Mouse (Mus musculus): ENCODE results near the gene Adprhl1.

Gene Adprhl1

DNA sequence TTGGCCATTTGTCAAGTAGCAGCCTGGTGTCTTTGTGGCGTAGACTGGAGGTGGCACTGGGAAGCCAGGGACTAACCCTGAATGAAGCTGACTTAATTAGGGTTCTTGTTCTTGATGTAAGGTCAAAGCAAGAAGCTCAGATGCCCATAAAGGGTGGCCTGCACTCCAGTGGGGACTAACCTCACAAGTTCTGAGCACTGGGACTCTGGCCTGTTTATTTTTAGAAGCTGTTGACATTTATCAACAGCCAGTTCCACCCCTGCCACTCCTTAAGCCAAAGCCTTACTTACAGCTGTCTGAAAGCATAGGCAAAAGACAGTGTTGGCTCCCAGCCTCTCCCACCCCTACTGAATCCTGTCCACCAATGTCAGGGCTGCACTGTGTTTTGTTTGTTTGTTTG, 44.2 kb downstream of the Adprhl1 start:
- POLR2A ChIA-PET = interaction anchor here (0.6 to 13.8 kb wide), 39 partner anchors 7 to 339 kb away, joined by 3 to 191 read pairs (median 6); partner anchors contain the start of genes Grtp1 (in 2 of the 4), Lamp1 (in 2 of the 4), Adprhl1 (in 1 of the 4) and Cul4a (in 1 of the 4)
- CTCF ChIA-PET = interaction anchor here in 1 of 4 experiments (1.0 to 1.6 kb wide), 4 partner anchors 10 to 44 kb away, joined by 3 to 6 read pairs (median 4); partner anchors contain the start of gene Adprhl1

DNA sequence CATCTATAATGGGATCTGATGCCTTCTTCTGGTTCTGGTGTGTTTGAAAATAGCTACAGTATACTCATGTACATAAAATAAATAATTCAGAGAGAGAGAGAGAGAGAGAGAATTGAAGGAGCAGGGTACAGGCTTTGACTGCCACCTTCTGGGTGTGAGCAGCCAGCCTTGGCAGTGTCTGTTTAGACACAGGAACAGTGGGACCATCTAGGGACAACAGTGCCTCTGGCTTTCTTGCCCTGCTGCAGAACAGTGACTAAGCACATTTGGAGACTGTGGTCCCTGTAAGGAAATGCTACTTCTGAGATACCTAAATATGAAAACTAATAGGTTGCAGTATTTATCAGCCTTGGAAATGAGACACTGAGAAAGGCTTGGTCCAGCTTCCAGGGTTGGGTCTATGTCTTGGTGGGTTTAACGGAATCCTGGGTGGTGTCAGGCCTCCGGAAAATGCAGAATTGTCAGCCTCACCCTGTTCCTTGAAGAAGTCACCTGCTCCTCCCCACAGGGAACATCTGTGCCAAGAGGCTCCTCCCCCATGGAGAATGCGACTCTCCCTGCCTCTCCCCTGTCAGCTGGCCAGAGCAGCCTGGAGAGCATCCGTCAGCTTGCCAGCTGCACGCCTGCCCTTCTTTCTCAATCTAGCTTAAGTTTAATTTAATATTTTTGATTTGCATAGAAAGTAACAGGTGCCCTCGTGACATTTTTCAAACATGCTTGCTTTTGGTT, 45.2 kb downstream of the Adprhl1 start:
- ChIA-PET CTCF (interaction anchor here in 2 of 4 experiments (0.6 to 1.6 kb wide), 4 partner anchors 12 to 312 kb away, joined by 3 to 6 read pairs (median 3); no protein-coding TSS in a partner anchor), POLR2A (interaction anchor here in 3 of 4 experiments (0.6 to 13.8 kb wide), 48 partner anchors 8 to 1573 kb away, joined by 3 to 191 read pairs (median 4); partner anchors contain the start of genes Dcun1d2 (in 2 of the 3), Grtp1 (in 2 of the 3), Lamp1 (in 2 of the 3) and Tmco3 (in 2 of the 3))

DNA sequence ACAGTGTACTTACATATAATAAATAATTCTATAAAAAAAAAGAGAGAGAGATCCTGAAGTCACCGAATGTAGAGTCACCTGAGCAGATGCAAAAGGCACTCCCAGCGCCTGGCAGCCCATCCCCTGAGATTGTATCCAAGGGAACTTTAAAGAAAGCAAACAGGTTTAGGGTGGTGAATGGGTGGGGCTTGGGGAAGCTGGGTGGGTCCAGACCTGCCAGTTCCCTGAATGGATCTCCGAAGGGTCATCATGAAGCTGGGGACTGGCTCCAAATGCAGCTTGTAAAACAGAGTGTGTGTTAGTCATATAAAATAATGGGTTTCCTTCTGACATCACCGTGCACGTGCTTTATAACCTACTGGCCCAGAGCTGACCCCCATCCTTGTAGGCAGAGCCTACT, 47.7 kb downstream of the Adprhl1 start:
- POLR2A ChIA-PET = interaction anchor here in 3 of 4 experiments (0.5 to 17.0 kb wide), 24 partner anchors 10 to 627 kb away, joined by 3 to 191 read pairs (median 5); partner anchors contain the start of genes Lamp1 (in 2 of the 3), Adprhl1 (in 1 of the 3), Cul4a (in 1 of the 3) and Dcun1d2 (in 1 of the 3)

GRCm38 (mm10) chr8:13205311-13205710, 48.7 kb downstream of the Adprhl1 start:
- ChIA-PET POLR2A (interaction anchor here in 3 of 4 experiments (0.6 to 17.0 kb wide), 37 partner anchors 8 to 1650 kb away, joined by 3 to 191 read pairs (median 6); partner anchors contain the start of genes Lamp1 (in 3 of the 3), Cul4a (in 2 of the 3), Mcf2l (in 2 of the 3) and Pcid2 (in 2 of the 3)), CTCF (interaction anchor here in 2 of 4 experiments (0.7 to 2.2 kb wide), 6 partner anchors 9 to 87 kb away, joined by 3 to 7 read pairs (median 4); partner anchors contain the start of gene Adprhl1 (in 2 of the 2))

More for the DNA sequence above, 47.7 kb downstream of the Adprhl1 start:
- CTCF ChIA-PET = interaction anchor here in 3 of 4 experiments (0.6 to 1.0 kb wide), 3 partner anchors 11 to 74 kb away, joined by 3 read pairs; partner anchors contain the start of gene Adprhl1 (in 1 of the 3)

DNA sequence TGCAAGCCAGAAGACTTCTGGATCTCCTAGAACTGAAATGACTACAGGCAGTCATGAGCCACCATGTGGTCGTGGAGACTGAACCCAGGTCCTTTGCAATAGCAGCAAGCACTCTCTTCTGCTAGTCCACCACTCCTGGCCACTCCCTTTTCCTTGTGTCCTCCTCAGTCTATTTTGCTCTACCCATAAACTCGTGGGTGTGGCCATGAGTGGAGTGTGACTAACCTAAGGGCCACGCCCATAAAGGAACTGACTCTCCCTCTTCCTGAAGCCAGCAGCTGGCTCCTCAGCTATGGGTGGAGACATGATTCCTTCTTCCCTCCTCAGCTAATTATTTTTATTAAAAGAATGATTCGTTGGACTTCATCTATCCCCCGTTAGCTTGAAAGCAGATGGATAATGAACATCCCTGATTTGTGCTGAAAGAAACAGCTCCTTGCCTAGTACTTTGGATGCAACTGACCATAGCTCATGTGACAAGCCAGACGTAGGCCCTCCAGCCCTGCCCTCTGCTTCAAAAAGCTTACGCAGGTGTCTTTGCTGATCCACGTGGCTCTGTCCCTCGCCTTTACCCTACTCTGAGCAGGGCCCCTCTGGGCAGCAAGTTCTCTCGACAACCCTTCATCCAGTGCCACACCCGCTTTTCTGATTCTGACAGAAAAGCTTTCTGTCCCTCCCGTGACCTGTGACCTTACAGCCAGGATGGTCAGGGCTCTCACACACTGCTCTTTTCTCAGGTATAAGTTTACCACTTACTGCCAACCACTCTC, 49.4 kb downstream of the Adprhl1 start:
- POLR2A ChIA-PET = interaction anchor here in 3 of 4 experiments (0.6 to 17.0 kb wide), 49 partner anchors 9 to 1649 kb away, joined by 3 to 191 read pairs (median 5); partner anchors contain the start of genes Lamp1 (in 3 of the 3), Cul4a (in 2 of the 3), Dcun1d2 (in 2 of the 3) and Mcf2l (in 2 of the 3)
- CTCF ChIA-PET = interaction anchor here in 2 of 4 experiments (0.6 to 2.2 kb wide), 9 partner anchors 9 to 553 kb away, joined by 3 to 7 read pairs (median 4); partner anchors contain the start of genes Adprhl1 (in 2 of the 2) and Cdc16 (in 1 of the 2)

DNA sequence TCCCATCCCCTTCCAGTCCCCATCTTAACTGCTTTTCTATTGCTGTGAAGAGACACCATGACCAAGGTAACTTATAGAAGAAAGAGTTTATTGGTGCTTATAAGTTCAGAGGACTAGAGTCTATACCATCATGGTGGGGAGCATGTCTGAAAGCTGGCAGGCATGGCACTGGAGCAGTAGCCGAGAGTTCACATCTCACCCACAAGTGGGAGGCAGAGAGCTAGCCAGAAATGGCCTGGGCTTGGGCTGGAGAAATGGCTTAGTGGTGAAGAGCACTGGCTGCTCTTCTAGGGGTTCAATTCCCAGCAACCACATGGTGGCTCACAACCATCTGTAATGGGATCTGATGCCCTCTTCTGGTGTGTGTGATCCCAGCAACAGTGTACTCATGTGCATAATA, 50.5 kb downstream of the Adprhl1 start:
- ChIA-PET CTCF (interaction anchor here in 2 of 4 experiments (0.7 to 2.2 kb wide), 6 partner anchors 10 to 554 kb away, joined by 3 to 7 read pairs (median 4); partner anchors contain the start of genes Adprhl1 (in 1 of the 2) and Cdc16 (in 1 of the 2)), POLR2A (interaction anchor here in 3 of 4 experiments (0.8 to 17.0 kb wide), 18 partner anchors 7 to 555 kb away, joined by 3 to 191 read pairs (median 10); partner anchors contain the start of genes Lamp1 (in 2 of the 3), Dcun1d2 (in 1 of the 3) and Tmco3 (in 1 of the 3))

DNA sequence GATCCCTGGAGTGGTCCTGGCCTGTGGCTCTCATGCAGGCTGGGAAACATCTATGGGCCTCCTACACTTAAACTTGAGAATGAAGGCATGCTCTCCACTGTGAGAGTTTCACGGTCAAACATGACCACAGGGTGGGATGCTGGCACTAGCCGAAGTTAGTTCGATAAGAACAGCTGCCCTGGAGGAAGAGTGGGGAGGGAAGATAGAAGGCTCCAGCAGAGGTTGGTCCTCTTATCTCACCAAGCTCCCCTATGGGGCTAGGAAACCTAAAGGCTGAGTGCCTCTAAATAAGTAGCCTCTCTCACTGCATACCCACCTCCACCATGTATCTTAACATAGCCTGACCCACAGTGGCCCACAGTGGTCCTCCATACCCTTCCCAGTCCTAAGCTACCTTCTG, 51.2 kb downstream of the Adprhl1 start:
- ChIA-PET POLR2A (interaction anchor here in 3 of 4 experiments (0.6 to 17.0 kb wide), 24 partner anchors 7 to 346 kb away, joined by 3 to 191 read pairs (median 6); partner anchors contain the start of genes Lamp1 (in 2 of the 3), Dcun1d2 (in 1 of the 3) and Tmco3 (in 1 of the 3)), CTCF (interaction anchor here in 2 of 4 experiments (1.1 to 2.2 kb wide), 5 partner anchors 11 to 89 kb away, joined by 3 to 7 read pairs (median 3); no protein-coding TSS in a partner anchor)

DNA sequence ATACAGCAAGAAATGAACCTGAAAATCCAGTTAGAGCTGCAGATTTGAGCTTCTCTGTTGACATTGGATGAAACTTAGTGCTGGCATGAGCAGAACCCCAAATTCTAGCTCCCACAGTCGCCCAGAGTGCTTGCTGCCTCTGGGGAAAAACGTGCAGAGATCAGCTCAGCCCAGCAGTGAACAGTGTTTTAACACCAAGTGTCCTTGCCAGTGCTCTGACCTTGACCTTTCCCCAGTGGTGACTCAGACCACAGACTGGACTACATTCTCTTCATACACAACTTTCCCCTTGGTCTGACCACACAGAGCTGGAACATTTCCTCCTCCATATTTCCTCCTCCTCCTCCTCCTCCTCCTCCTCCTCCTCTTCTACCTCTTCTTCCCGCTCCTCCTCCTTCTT, 51.9 kb downstream of the Adprhl1 start:
- POLR2A ChIA-PET = interaction anchor here in 3 of 4 experiments (0.7 to 17.0 kb wide), 26 partner anchors 8 to 346 kb away, joined by 3 to 191 read pairs (median 6); partner anchors contain the start of genes Lamp1 (in 2 of the 3), Dcun1d2 (in 1 of the 3) and Tmco3 (in 1 of the 3)
- CTCF ChIA-PET = interaction anchor here in 2 of 4 experiments (0.6 to 1.4 kb wide), 2 partner anchors 11 to 52 kb away, joined by 3 to 4 read pairs; no protein-coding TSS in a partner anchor

DNA sequence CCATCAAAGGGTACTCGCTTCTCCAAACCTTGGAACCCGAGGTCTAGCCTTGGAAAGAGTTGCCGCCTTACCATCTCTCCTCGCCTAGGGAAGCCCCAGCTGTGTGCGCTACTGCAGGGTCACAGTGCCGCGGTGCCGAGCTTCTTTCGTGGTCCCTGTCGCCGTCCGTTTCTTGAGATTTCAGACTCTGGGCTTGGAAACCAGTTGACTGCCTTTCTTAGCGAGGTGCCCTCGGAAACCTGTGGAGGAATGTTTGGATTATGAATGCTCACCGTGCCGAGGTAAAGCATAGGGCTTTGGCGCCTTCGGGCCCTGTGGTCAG, 53.0 kb downstream of the Adprhl1 start:
- ChIA-PET POLR2A (interaction anchor here in 3 of 4 experiments (1.1 to 17.0 kb wide), 15 partner anchors 9 to 87 kb away, joined by 4 to 191 read pairs (median 10); partner anchors contain the start of genes Lamp1 (in 2 of the 3), Dcun1d2 (in 1 of the 3) and Tmco3 (in 1 of the 3)), CTCF (no interaction called here)

GRCm38 (mm10) chr8:13200301-13201012, 53.5 kb downstream of the Adprhl1 start, which contains the start of gene Grtp1:
TSS of gene Grtp1 (minus strand) at chr8:13200620.
- ChIA-PET CTCF (no interaction called here), POLR2A (interaction anchor here in 3 of 4 experiments (0.6 to 17.0 kb wide), 15 partner anchors 9 to 265 kb away, joined by 3 to 191 read pairs (median 10); partner anchors contain the start of gene Lamp1 (in 2 of the 3))

GRCm38 (mm10) chr8:13199385-13200061, 54.4 kb downstream of the Adprhl1 start:
- ChIA-PET POLR2A (interaction anchor here (0.5 to 17.0 kb wide), 11 partner anchors 11 to 264 kb away, joined by 3 to 191 read pairs (median 15); partner anchors contain the start of gene Lamp1 (in 2 of the 4)), CTCF (no interaction called here)

DNA sequence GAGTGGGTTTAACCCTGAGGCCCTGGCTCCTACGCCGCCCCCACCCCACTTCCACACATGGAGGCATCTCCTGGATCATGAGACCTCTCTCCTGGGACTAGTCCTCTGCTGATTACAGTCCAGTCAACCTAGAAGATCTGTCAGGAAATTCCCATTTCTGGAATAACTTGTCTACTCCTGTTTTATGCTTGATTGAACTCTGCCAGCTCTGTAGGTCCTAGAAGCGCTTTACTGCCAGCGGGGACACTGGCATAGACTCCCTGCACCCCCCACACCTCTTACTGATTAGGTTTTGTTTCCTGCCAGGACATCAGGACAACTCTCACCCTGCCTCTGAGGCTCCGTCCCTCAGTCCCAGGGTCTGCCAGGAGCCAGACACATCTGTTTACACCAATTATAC, 56.5 kb downstream of the Adprhl1 start:
- POLR2A ChIA-PET = interaction anchor here in 2 of 4 experiments (2.9 to 17.0 kb wide), 7 partner anchors 8 to 32 kb away, joined by 10 to 149 read pairs (median 27); no protein-coding TSS in a partner anchor
- CTCF ChIA-PET = interaction anchor here in 1 of 4 experiments (0.6 kb wide), 1 partner anchor 66 kb away, joined by 8 read pairs; no protein-coding TSS in a partner anchor

DNA sequence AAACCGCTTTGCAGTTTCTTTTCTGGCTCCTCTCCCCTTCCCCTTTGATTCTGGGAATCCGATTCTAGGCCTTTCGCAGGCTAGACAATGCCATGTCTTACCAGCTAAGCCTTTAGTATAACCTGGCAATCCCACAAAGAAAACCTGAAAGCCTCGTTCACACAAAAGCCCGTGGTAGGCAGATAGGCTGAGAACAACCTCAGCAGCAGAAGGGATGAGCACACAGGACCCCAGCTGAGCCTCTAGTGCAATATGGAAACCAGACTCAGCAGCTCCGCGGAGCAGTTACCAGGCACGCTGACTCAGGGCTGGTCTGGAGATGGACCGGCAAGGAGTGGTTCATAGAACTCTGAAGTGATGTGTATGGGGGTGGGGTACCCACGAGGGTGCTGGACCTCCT, 59.1 kb downstream of the Adprhl1 start:
- CTCF ChIA-PET = interaction anchor here (0.6 to 1.5 kb wide), 7 partner anchors 12 to 342 kb away, joined by 3 to 7 read pairs (median 4); partner anchors contain the start of gene Adprhl1 (in 1 of the 4)
- POLR2A ChIA-PET = interaction anchor here in 3 of 4 experiments (0.5 to 17.0 kb wide), 18 partner anchors 8 to 481 kb away, joined by 3 to 149 read pairs (median 4); partner anchors contain the start of gene Lamp1 (in 1 of the 3)

DNA sequence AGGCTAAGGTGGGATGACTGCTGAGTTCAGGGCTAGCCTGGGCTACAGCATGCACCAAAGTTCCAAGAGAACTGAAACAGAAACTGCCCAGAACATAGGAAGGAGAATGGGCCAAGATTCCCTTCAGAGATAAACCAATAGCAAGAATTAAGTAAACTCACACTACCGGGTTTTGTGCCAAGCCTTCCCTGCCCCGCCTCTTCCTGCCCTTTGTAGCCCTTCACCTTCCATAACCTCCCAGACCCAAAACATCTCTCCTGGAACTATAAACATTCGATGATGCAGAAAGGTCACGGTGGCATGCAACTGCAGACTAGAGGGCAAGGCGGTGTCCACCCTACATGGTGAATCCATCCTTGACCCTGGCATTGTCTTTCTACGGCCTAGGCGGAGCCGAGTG, 63.7 kb downstream of the Adprhl1 start:
- ChIA-PET POLR2A (interaction anchor here in 3 of 4 experiments (0.7 to 3.3 kb wide), 12 partner anchors 9 to 31 kb away, joined by 3 to 18 read pairs (median 5); partner anchors contain the start of gene Lamp1 (in 1 of the 3)), CTCF (no interaction called here)

GRCm38 (mm10) chr8:13188857-13189256, 65.1 kb downstream of the Adprhl1 start:
- CTCF ChIA-PET = interaction anchor here in 2 of 4 experiments (1.0 to 1.6 kb wide), 2 partner anchors 10 to 16 kb away, joined by 4 read pairs; no protein-coding TSS in a partner anchor
- POLR2A ChIA-PET = interaction anchor here in 3 of 4 experiments (0.9 to 3.8 kb wide), 21 partner anchors 9 to 49 kb away, joined by 3 to 25 read pairs (median 6); no protein-coding TSS in a partner anchor
